Mouse (Mus musculus) C2C12 (cell line): ENCODE data around the gene Hdac5.

Experiments used
- CEBPB ChIP-seq: IDR thresholded peaks from one replicate; pipeline ENCODE4 v1.6.1; 2011; ENCODE audit warnings: low read depth, mild to moderate bottlenecking, control low read depth, moderate library complexity
- CTCF ChIP-seq: IDR thresholded peaks from one replicate; pipeline ENCODE4 v1.5.1; 2011; ENCODE audit not compliant: control insufficient read depth, insufficient read depth, insufficient read length
- FOSL1 ChIP-seq: IDR thresholded peaks from one replicate; pipeline ENCODE4 v1.8.0; 2011; ENCODE audit warnings: mild to moderate bottlenecking, low read length; ENCODE audit not compliant: poor library complexity, insufficient read depth, severe bottlenecking
- MAX ChIP-seq: IDR thresholded peaks from one replicate; pipeline ENCODE4 v1.6.1; 2011; ENCODE audit warnings: mild to moderate bottlenecking, control low read depth
- MYOD1 ChIP-seq: IDR thresholded peaks from one replicate; pipeline ENCODE4 v1.6.1; 2011; ENCODE audit warnings: low read depth; ENCODE audit not compliant: control insufficient read depth, insufficient read length
- USF1 ChIP-seq: IDR thresholded peaks from one replicate; pipeline ENCODE4 v1.6.1; 2011; ENCODE audit warnings: low read depth, mild to moderate bottlenecking, control low read depth, moderate library complexity

DNA sequence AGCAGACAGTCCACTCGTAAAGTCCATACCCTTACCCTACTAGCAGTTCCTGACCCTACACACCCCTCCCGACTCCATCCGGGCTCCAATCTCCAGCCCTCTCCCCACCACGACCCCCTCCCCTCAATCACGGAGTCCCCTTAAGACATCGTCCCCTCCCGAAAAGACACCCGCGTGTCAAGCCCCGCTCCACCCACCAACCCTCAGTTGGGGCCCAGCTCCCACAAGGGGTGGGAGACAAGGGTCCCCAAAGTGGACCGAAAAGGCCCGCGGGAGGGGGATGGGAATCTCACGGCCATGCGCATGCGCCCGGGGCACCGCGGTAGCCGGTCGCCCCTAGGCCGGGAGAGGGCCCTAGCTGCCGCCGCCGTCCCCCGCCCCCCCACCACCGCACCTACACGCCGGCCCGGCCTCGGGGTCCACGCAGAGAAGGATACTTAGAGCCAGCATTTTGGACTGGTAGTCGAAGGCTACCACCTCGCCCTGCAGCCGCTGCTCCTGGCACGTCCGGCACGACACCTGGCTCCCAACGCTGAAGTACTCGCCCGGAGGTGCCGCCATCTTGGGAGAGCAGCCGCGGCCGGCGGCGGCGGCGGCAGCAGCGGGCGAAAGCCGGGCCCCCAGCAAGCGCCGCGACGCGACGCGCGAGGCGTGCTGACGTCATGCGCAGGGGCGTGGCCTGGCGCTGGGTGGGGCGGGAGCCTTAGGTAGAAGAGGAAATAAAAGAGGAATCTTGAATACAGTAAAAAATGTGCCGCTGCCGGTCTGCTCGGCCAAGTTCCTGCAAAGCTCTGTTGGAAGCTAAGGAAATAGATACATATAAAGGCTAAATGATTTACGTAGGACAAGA, 45.1 kb downstream of the Hdac5 start, which contains the start of gene Lsm12:
- no peak for TF ChIP-seq CTCF
- peak; percentile 71 for TF ChIP-seq MAX
- no peak for TF ChIP-seq FOSL1
- TF ChIP-seq CEBPB: no peak
- no peak for TF ChIP-seq USF1
- no peak for TF ChIP-seq MYOD1
